Mouse (Mus musculus) heart, postnatal 25 days (tissue): ENCODE measurements around the gene Pla2g3. TPM values are rescaled to one million over a fixed set of nuclear protein-coding genes. Genes with fewer than 3 reads are reported as not detected.

Source experiments
- total RNA-seq, 2 experiments: library from RNA; stranded (reverse); gene quantifications; 2 replicates each; pipeline ENCODE4 v1.2.3; 2021

Gene Pla2g3
- total RNA-seq, 2 experiments from 2014 or later: not detected

Other genes starting within 250 kb of the Pla2g3 start
- 10 to 100 TPM; 58.0 to 65.0 TPM for gene Drg1, start 221.9 kb upstream of the Pla2g3 start, total RNA-seq
- 10 to 100 TPM; 25.6 to 26.4 TPM for gene Patz1, start 199.4 kb upstream of the Pla2g3 start, total RNA-seq
- 10 to 100 TPM; 39.4 to 42.4 TPM for gene Pik3ip1, start 157.9 kb upstream of the Pla2g3 start, total RNA-seq
- gene Limk2, start 79.1 kb upstream of the Pla2g3 start, total RNA-seq: 10 to 100 TPM; 17.2 to 18.5 TPM
- 10 to 100 TPM; 19.5 to 20.2 TPM for gene Rnf185, start 35.9 kb upstream of the Pla2g3 start, total RNA-seq
- gene Inpp5j, start 16.5 kb downstream of the Pla2g3 start, total RNA-seq: 10 to 100 TPM; 29.4 to 30.6 TPM
- 10 to 100 TPM; 40.6 to 44.9 TPM for gene Selenom, start 26.4 kb downstream of the Pla2g3 start, total RNA-seq
- gene Smtn, start 52.3 kb downstream of the Pla2g3 start, total RNA-seq: 100 to 1,000 TPM; 170 to 174 TPM
- gene Morc2a, start 160.9 kb downstream of the Pla2g3 start, total RNA-seq: 10 to 100 TPM; 22.0 to 23.9 TPM